Mouse (Mus musculus) stomach, postnatal 0 days (tissue): ENCODE data around the gene Cdcp2.

Experiments
- CTCF ChIP-seq: IDR thresholded peaks from 2 replicates; pipeline ENCODE4 v1.5.1; 2016; ENCODE audit warnings: antibody characterized with exemption, low read depth, mild to moderate bottlenecking, moderate library complexity
- EP300 ChIP-seq: optimal IDR thresholded peaks from 2 replicates; pipeline ENCODE3; 2016; ENCODE audit warnings: antibody characterized with exemption

GRCm38 (mm10) chr4:107078894-107079293 is 17.8 kb upstream of the Cdcp2 start:
- TF ChIP-seq CTCF = no peak
- TF ChIP-seq EP300 = no peak
